Mouse (Mus musculus) large intestine, adult 2 months (tissue): ENCODE measurements around the gene Smagp. TPM values are rescaled to one million over a fixed set of nuclear protein-coding genes. Genes with fewer than 3 reads are reported as not detected.

Experiments used
- DNase-seq: peaks from one replicate; pipeline ENCODE4 v3.0.0-alpha.2; 2012; ENCODE audit warnings: low read depth, low spot score
- WGBS: fragments of 180-500 bp; shearing (Covaris S2); methylation state at CpG from one replicate; pipeline ENCODE4 v1.1.7; 2018; 5-methylcytosine and 5-hydroxymethylcytosine counted together
- polyA plus RNA-seq: library from polyadenylated mRNA; depleted of rRNA; stranded (reverse); fragments of >200 nt; gene quantifications from 2 replicates; pipeline ENCODE4 v1.2.3, GENCODE M21; 2012

Smagp gene
- polyA plus RNA-seq, 1 experiment: 206 TPM

GRCm38 (mm10) chr15:100666851-100667250, 30.1 kb upstream of the Smagp start:
- WGBS: 22% methylated on average over 12 of the region's 12 CpGs
- no peak for DNase-seq

- 5% methylated on average over 7 of the region's 7 CpGs for WGBS
- DNase-seq: no peak
Measured at GRCm38 (mm10) chr15:100666219-100666696, 29.5 kb upstream of the Smagp start.

GRCm38 (mm10) chr15:100665411-100666218, 28.9 kb upstream of the Smagp start:
- WGBS: 24% methylated on average over 9 of the region's 9 CpGs
- no peak for DNase-seq

GRCm38 (mm10) chr15:100664813-100665274, 28.1 kb upstream of the Smagp start:
- 46% methylated on average over 9 of the region's 9 CpGs for WGBS
- DNase-seq: no peak

- no peak for DNase-seq
- WGBS: 83% methylated on average over 5 of the region's 5 CpGs
Measured at GRCm38 (mm10) chr15:100660805-100661204, 24.1 kb upstream of the Smagp start.

GRCm38 (mm10) chr15:100660306-100660705, 23.6 kb upstream of the Smagp start:
- WGBS: 65% methylated on average over 9 of the region's 9 CpGs
- DNase-seq: no peak

- WGBS: 89% methylated on average over 5 of the region's 5 CpGs
- no peak for DNase-seq
Measured at GRCm38 (mm10) chr15:100655201-100655600, 18.5 kb upstream of the Smagp start.

GRCm38 (mm10) chr15:100654271-100654670, 17.5 kb upstream of the Smagp start:
- DNase-seq: no peak
- 28% methylated on average over 1 of the region's 1 CpGs for WGBS

GRCm38 (mm10) chr15:100651610-100652009, 14.9 kb upstream of the Smagp start:
- no peak for DNase-seq
- WGBS: 29% methylated on average over 9 of the region's 9 CpGs

GRCm38 (mm10) chr15:100650111-100650510, 13.4 kb upstream of the Smagp start:
- no peak for DNase-seq
- WGBS: 93% methylated on average over 10 of the region's 10 CpGs

- no peak for DNase-seq
- WGBS: 75% methylated on average over 6 of the region's 6 CpGs
Measured at GRCm38 (mm10) chr15:100646161-100646560, 9.4 kb upstream of the Smagp start.

- 88% methylated on average over 7 of the region's 7 CpGs for WGBS
- no peak for DNase-seq
Measured at GRCm38 (mm10) chr15:100642451-100642850, 5.7 kb upstream of the Smagp start.

- 33% methylated on average over 13 of the region's 16 CpGs for WGBS
- DNase-seq: no peak
Measured at GRCm38 (mm10) chr15:100641226-100641810, 4.6 kb upstream of the Smagp start.

- WGBS: 36% methylated on average over 16 of the region's 16 CpGs
- no peak for DNase-seq
Measured at GRCm38 (mm10) chr15:100639972-100640750, 3.4 kb upstream of the Smagp start.

GRCm38 (mm10) chr15:100637661-100638060, 921 bp upstream of the Smagp start:
- WGBS: 10% methylated on average over 6 of the region's 6 CpGs
- DNase-seq: no peak

GRCm38 (mm10) chr15:100635851-100636645, 692 bp downstream of the Smagp start:
- 5% methylated on average over 38 of the region's 38 CpGs for WGBS
- no peak for DNase-seq

GRCm38 (mm10) chr15:100635239-100635638, 1.5 kb downstream of the Smagp start:
- WGBS: 12% methylated on average over 9 of the region's 9 CpGs
- DNase-seq: no peak

- 33% methylated on average over 10 of the region's 10 CpGs for WGBS
Measured at GRCm38 (mm10) chr15:100633341-100633740, 3.4 kb downstream of the Smagp start.

GRCm38 (mm10) chr15:100632323-100632722, 4.4 kb downstream of the Smagp start:
- peak; percentile 71 for DNase-seq
- 25% methylated on average over 5 of the region's 5 CpGs for WGBS

More at GRCm38 (mm10) chr15:100633341-100633740, 3.4 kb downstream of the Smagp start:
- no peak for DNase-seq
